ENCODE assay signal across 15 mouse cellular contexts in genomic region chr9:78750246-78750645, GRCm38 (mm10).
DNase-seq lines count a peak whose midpoint lies in the region; ATAC-seq lines count a peak whose summit lies in the region.
"Had no signal": no experiment of that assay in that cellular context is flagged by ENCODE, and none has a peak within 500 bp of the region (broad histone marks: within the 10 kb centered on the region; RNA-seq: fewer than 3 reads in every experiment).

No protein-coding gene starts in this region.

- H3K4me2 ChIP-seq in heart, embryonic 15.5 days = no peak overlapping the region
- no peak overlapping the region for H3K4me2 ChIP-seq in hindbrain, embryonic 12.5 days (replicated peaks)
- H3K4me2 ChIP-seq: heart, embryonic 13.5 days; midbrain, embryonic 11.5 days had no signal

- peak; percentile 50; the same call in 1 of the 2 replicates for ATAC-seq in heart, embryonic 15.5 days (replicated peaks; ENCODE audit: insufficient number of reproducible peaks, insufficient read depth, low FRiP score, low read depth)
- no peak for ATAC-seq in hindbrain, embryonic 12.5 days (ENCODE audit: low FRiP score)
- ATAC-seq: inflammation-experienced regulatory T-cells, adult 6 months had no signal

- H3K36me3 ChIP-seq in heart, embryonic 15.5 days = no peaks in the 10 kb centered on the region
- no peaks in the 10 kb centered on the region for H3K36me3 ChIP-seq in hindbrain, embryonic 12.5 days
- H3K36me3 ChIP-seq: G1E; heart, embryonic 13.5 days had no signal

- no peak overlapping the region for H3K27ac ChIP-seq in heart, embryonic 15.5 days
- no peak overlapping the region for H3K27ac ChIP-seq in hindbrain, embryonic 12.5 days
- H3K27ac ChIP-seq: heart, embryonic 13.5 days had no signal

- no peak overlapping the region for H3K9ac ChIP-seq in heart, embryonic 15.5 days
- no peak overlapping the region for H3K9ac ChIP-seq in hindbrain, embryonic 12.5 days
- H3K9ac ChIP-seq: heart, embryonic 13.5 days had no signal

- peak; percentile 24 for DNase-seq in adrenal gland, postnatal 14 days
- no peak for DNase-seq in adrenal gland, adult 18-20 months (ENCODE audit: low spot score in 2 of 2)
- peak; percentile 18 for DNase-seq in urinary bladder, postnatal 14 days (ENCODE audit: low spot score)
- DNase-seq in urinary bladder, postnatal 4 days (ENCODE audit: low spot score in 2 of 2) = no peak
- DNase-seq in skeletal muscle tissue, adult 2 months (ENCODE audit: low read depth, low spot score) = peak; percentile 86
- DNase-seq in retina, embryonic 14.5 days (ENCODE audit: low spot score) = no peak
- DNase-seq: adrenal gland, adult 2 months; spleen, adult 18-20 months; thymus, adult 2 months had no signal

- no peaks in the 10 kb centered on the region for H3K9me3 ChIP-seq in heart, embryonic 15.5 days (replicated peaks)
- H3K9me3 ChIP-seq in hindbrain, embryonic 12.5 days (replicated peaks) = no peaks in the 10 kb centered on the region
- H3K9me3 ChIP-seq: G1E; heart, embryonic 13.5 days had no signal

- H3K27me3 ChIP-seq in heart, embryonic 15.5 days = no peaks in the 10 kb centered on the region
- no peaks in the 10 kb centered on the region for H3K27me3 ChIP-seq in hindbrain, embryonic 12.5 days
- H3K27me3 ChIP-seq: heart, embryonic 13.5 days had no signal

- 45% methylated on average over 3 of the region's 3 CpGs for WGBS in heart, embryonic 15.5 days
- 68% methylated on average over 3 of the region's 3 CpGs for WGBS in hindbrain, embryonic 12.5 days

- no peak overlapping the region for H3K4me3 ChIP-seq in heart, embryonic 15.5 days
- no peak overlapping the region for H3K4me3 ChIP-seq in hindbrain, embryonic 12.5 days
- H3K4me3 ChIP-seq: heart, embryonic 13.5 days had no signal

- H3K4me1 ChIP-seq in heart, embryonic 15.5 days (replicated peaks) = 0 out of 2 replicates have a peak, but pooled peaks cover 4% of the 10 kb centered on the region
- H3K4me1 ChIP-seq in hindbrain, embryonic 12.5 days = no peaks in the 10 kb centered on the region

Comparison
In these comparisons a context has a peak if more than half of its experiments do, and no peak if none do; other contexts are left out.
1. DNase-seq: peak in adrenal gland, postnatal 14 days (single experiment), urinary bladder, postnatal 14 days (single experiment) and skeletal muscle tissue, adult 2 months (single experiment); none in adrenal gland, adult 18-20 months (0 of 2), urinary bladder, postnatal 4 days (0 of 2) and retina, embryonic 14.5 days (single experiment).